Mouse (Mus musculus) brain, embryonic 14.5 days (tissue): Measurements from ENCODE around the gene Tm9sf1.

Source experiments
- CTCF ChIP-seq: fragments of 200-500 bp; IDR thresholded peaks from 2 replicates; pipeline ENCODE4 v1.5.1; 2012; ENCODE audit warnings: inconsistent platforms, mild to moderate bottlenecking, moderate library complexity, borderline replicate concordance; ENCODE audit not compliant: insufficient read depth, insufficient read length; ENCODE audit errors: extremely low read depth
- POLR2A ChIP-seq: fragments of 200-500 bp; IDR thresholded peaks from 2 replicates; pipeline ENCODE4 v1.6.1; 2012; ENCODE audit warnings: mild to moderate bottlenecking, inconsistent platforms, borderline replicate concordance; ENCODE audit not compliant: poor library complexity, insufficient read depth, insufficient read length, severe bottlenecking; ENCODE audit errors: extremely low read depth

DNA sequence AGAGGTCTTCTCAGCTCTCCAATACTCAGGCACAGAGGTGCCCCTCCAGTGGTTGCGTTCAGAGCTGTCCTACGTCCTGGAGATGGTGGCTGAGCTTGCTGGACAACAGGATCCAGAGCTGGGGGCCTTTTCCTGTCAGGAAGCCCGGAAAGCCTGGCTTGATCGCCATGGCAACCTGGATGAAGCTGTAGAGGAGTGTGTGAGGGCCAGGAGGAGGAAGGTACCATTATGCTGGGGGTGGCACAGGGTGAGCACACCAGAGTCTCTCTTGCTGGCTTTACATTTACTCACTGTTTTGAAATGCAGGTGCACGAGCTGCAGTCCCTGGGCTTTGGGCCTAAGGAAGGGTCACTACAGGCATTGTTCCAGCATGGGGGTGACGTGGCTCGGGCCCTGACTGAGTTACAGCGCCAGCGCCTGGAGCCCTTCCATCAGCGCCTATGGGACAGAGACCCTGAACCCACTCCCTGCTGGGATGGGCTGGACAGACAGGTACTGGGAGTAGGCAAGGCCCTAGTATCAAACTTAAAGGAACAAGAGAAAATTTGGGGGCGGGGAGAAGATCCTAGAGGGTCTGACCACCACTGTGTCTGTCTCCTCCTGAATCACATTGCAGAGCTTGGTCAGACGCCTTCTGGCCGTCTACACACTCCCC is 47.4 kb downstream of the Tm9sf1 start:
- no peak for TF ChIP-seq CTCF
- TF ChIP-seq POLR2A: no peak
